Mouse (Mus musculus) cerebellum, adult 18-20 months (tissue): ENCODE measurements at regions not wholly inside any gene's neighbourhood (a gene's known extent, or its start where the extent isn't known, plus 50 kb on each side); places are given as distances from the start of the nearest gene placed in this dataset.
"Not testable (repeated sequence)": the region's sequence is repeated elsewhere in the genome, so short reads cannot be mapped to it uniquely, and the experiment has no call there.

Experiments
- DNase-seq, 2 experiments: peaks; one replicate each; pipeline ENCODE4 v3.0.0; 2021

DNA sequence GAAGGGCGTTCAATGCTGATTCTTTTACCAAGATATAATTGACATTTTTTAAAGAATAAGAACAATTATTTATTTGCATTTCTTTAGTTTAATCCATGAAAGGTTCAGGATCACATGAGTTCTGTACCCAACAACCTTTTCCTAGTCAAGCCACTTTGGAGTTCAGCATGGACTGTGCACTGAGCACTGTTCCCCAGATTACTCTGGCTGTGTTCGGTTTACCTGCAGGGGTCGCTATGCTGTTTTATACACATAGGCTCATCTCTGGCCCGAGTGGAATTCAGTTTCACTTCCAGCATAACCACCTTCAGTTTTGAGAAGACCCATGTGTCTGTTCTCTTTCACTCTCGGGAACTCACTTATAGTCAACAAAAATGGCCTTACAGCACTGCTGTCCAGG, 93.5 kb upstream of the Smarcad1 start:
- not testable (repeated sequence) for DNase-seq

DNA sequence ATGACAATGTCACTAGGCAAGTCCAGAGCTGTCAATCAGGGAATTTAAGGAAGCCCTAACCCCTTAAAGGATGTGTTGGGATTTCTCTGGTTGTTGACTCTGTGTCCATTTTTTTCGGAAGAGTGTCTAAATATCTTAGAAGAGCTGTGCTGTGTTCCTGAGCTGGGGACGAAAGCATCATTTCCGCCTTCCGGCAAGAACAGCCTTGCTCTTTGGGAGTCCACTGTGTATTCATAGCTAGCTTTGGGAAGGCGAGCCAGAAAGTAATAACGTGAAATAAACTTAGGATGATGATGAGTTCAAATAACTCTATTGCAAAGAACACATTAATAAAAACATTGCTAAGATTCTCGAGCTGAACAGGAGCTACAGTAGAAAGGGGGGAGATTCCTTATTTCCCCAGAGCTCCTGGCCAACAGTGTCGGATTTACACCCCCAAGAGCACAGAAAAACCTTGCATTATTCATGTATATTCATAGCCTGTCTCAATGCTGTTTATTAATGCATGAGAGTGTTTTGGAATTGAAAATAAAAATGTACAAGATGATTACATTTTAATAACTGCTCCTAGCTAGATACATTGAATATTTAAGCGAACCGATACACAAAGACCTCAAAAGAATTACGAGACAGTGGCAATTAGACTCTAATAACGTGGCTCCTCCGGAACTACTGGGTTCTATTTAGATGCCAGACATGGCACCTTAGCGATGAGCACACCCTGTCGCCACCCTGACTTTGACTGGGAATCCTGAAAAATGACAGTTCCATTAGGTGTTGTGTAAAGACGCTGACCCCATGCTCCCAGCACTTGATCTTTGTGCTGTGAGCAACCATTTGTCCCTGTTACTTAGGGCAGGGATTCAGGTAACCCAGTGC, 80.5 kb upstream of the Smarcad1 start:
- DNase-seq, result no peak

DNA sequence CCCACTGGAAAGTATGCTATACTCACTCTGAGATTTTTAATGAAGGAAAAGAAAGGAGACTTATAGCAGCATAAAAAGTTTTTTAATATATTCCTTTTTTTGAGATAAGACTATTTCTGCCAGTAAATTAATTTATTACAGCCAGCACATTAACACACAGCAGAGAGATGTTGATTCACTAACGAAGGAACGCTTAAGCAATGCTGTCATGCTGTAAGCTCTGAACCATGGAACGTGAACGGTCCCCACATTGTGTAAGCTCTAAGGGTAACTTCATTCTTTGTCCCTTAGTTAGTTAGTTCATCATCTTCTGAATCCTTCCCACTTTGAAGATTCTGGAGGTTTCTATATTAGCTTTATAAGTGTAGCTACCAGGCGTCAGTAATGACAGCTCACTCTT, 79.8 kb upstream of the Smarcad1 start:
- DNase-seq, result no peak

DNA sequence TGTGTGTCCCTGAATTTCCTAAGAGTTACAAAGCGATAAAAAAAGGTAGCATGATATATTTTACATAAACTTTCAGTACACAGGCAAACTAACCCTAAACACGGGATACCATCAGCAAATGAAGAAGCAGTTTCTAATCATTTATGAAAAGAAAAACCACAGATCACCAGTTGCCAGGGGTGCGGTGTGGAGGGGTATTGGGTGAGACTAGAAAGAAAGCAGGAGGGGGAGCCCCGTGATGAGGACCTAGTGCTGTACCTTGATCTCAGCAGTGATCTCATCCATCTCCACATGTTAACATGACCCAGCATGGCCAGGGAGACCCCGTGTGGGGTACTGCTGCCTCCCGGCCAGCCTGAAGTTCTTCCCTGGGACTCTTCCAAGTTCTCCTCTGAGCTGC, 77.7 kb upstream of the Smarcad1 start:
- DNase-seq, result no peak

DNA sequence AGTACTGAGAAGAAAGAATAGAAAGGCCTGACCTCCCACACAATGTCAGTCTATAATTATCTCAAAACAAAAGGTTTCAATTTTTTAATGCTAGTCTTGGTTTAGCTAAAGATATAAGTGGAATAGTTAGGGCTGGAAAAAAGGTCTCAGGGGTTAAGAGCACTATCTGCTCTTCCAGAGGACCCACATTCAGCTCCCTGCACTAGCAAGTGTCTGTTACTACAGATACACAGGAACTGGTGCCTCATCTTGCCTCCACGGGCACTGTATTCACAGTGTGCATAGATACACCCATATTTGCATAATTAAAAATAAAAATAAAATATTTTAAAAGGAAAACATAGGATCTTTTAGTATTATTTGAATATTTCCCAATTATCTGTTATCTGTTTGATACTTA, 77.2 kb upstream of the Smarcad1 start:
- DNase-seq, result no peak

DNA sequence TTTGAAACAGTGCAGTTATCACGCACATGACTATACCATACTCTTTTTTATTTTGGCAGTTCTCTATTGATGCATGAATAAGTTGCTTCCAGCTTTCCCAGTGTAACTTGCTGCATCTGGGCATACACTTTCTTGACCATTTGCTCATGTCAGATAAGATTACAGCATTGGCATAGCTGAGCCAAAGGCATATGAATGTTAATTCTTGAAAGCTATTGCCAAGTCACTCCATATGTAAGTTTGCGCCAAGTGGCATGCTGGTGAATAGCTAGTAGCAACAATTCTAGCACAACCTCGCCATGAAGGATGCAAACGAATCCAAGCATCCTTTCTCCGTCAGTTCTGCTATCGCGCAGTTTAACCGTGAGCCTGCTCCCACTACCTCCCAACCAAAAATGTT, 72.2 kb upstream of the Smarcad1 start:
- no peak for DNase-seq

DNA sequence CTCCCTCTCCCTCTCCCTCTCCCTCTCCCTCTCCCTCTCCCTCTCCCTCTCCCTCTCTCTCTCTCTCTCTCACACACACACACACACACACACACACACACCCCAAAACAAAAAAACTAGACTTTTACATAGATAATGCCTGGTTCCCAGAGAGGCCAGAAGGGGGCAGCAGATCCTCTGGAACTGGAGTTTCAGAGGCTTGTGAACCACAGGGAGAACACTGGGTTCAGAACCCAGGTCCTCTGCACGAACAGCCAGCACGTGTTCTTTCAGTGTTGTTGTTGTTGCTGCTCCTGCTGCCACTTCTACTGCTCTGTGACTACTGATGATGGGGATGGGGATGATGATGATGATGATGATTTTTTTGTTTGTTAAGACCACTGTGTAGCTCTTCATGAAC, 68.4 kb upstream of the Smarcad1 start:
- DNase-seq, result peak; percentile 12 to 20

DNA sequence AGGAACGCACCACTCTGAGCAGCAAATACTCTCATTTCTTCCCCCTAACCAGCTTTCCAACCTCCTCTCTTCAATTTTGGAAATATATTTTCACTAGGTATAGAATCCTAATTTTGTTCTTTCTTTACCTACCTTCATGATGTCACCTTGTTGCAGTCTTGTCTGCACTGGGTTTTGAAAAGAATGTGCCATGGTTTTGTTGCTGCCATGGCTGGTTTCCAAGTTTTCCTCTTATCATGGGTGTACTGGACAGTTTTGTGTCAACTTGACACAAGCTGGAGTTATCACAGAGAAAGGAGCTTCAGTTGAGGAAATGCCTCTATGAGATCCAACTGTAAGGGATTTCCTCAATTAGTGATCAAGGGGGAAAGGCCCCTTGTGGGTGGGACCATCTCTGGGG, 67.9 kb upstream of the Smarcad1 start:
- DNase-seq, result not testable (repeated sequence)

DNA sequence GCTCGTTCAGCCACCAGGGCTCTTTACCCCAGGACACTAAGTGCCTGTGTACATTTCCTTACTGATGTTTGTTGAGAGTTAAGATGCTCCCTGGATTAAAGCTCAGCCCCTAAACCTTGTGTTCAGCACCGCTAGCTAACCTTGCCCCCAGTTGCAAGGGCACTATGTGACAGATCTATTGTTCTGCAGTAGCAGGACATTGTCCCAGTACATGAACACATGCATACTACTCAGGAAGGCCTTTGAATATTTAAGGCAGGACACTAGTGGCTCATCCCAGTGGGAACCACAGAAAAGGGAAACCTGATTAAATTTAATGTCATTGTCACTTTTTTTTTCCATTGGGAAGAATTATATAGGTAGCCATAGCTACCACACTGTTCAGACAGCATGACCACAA, 60.3 kb upstream of the Smarcad1 start:
- no peak for DNase-seq
